Comparison of ENCODE assay signal across 8 mouse cellular contexts in the genomic region with DNA sequence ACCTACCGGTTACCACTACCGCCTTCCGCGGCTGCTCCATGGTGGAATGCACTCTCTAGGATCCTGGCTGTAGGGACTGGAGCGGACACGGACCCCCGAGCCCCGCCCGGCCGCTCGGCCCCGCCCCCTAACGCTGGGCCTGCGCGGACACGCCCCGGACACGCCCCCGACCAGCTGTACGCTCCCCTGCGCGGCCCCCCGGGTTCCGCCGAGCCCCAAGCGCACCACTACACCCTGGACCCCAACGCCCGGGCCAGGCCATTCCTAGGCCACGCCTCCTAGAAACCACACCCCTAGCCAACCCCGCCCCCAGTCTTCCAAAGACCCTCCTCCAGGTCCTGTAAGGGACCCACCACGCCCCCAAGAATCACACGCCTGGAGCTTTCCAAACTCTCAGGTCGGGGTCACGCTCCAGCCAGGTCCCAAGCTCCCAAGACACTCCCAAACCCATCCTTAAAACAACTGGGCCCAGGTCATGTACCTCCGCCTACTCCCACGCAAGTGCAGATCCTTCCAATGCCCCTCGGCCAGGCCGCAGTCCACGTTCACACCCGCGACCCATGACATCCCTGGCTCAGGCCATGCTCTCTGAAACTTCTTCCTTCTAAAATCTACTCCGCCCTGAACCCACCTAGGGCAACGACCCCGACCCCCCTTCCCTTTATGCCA. TPM values are rescaled to one million over a fixed set of nuclear protein-coding genes. Genes with fewer than 3 reads are reported as not detected.
DNase-seq lines count a peak whose midpoint lies in the region; ATAC-seq and TF ChIP-seq lines count a peak whose summit lies in the region.

No protein-coding gene starts in this region.

- peak; percentile 97 for ATAC-seq in embryonic facial prominence, embryonic 14.5 days (ENCODE audit: low read depth)
- ATAC-seq in limb, embryonic 14.5 days (ENCODE audit: low FRiP score, low read depth): peak; percentile 96
- peak; percentile 88 for ATAC-seq in midbrain, embryonic 16.5 days

- H3K36me3 ChIP-seq in embryonic facial prominence, embryonic 14.5 days (ENCODE audit: control insufficient read depth, insufficient read depth, low read length): peaks cover 24% of the 10 kb centered on the region
- H3K36me3 ChIP-seq in limb, embryonic 14.5 days (ENCODE audit: control insufficient read depth, insufficient read depth, low read length): peaks cover 19% of the 10 kb centered on the region
- H3K36me3 ChIP-seq in midbrain, embryonic 16.5 days (ENCODE audit: control insufficient read depth, insufficient read depth, low read length): 0 out of 2 replicates have a peak, but pooled peaks cover 3% of the 10 kb centered on the region

- no peak for TF ChIP-seq CTCF in bone marrow, adult 2 months (IDR thresholded peaks at IDR 0.05; ENCODE audit: control insufficient read depth, insufficient read depth, low read length)

- peak overlapping the region; percentile 88 for H3K4me2 ChIP-seq in embryonic facial prominence, embryonic 14.5 days (ENCODE audit: low read depth, low read length)
- peak overlapping the region; percentile 95 for H3K4me2 ChIP-seq in limb, embryonic 14.5 days (replicated peaks; ENCODE audit: low read depth, low read length, severe bottlenecking)
- peak overlapping the region; percentile 97 for H3K4me2 ChIP-seq in midbrain, embryonic 16.5 days (ENCODE audit: low read length)

- WGBS in bone marrow, adult 2 months: under 1% methylated on average over 44 of the region's 44 CpGs
- under 1% methylated on average over 22 of the region's 44 CpGs for WGBS in embryonic facial prominence, embryonic 14.5 days
- WGBS in limb, embryonic 14.5 days: under 1% methylated on average over 43 of the region's 44 CpGs
- 0% methylated on average over 28 of the region's 44 CpGs for whole genome bisulfite sequencing in midbrain, embryonic 16.5 days

- H3K9ac ChIP-seq in embryonic facial prominence, embryonic 14.5 days (ENCODE audit: low read depth, low read length): peak overlapping the region; percentile 85
- peak overlapping the region; percentile 83 for H3K9ac ChIP-seq in limb, embryonic 14.5 days (ENCODE audit: low read depth, low read length, severe bottlenecking)
- H3K9ac ChIP-seq in midbrain, embryonic 16.5 days (ENCODE audit: low read depth, low read length): peak overlapping the region; percentile 86

- peak overlapping the region; percentile 6; the same call in 1 of the 2 replicates for H3K27ac ChIP-seq in bone marrow, adult 2 months (ENCODE audit: control insufficient read depth, insufficient read depth, low read depth, low read length, poor library complexity)
- peak overlapping the region; percentile 74 for H3K27ac ChIP-seq in embryonic facial prominence, embryonic 14.5 days (replicated peaks; ENCODE audit: low read depth, low read length)
- H3K27ac ChIP-seq in limb, embryonic 14.5 days (replicated peaks; ENCODE audit: low read depth, low read length): peak overlapping the region; percentile 70
- peak overlapping the region; percentile 48; the same call in 1 of the 2 replicates for H3K27ac ChIP-seq in midbrain, embryonic 16.5 days (ENCODE audit: low read length)

- H3K9me3 ChIP-seq in embryonic facial prominence, embryonic 14.5 days (ENCODE audit: control insufficient read depth, low read length): no peaks in the 10 kb centered on the region
- H3K9me3 ChIP-seq in limb, embryonic 14.5 days (ENCODE audit: control insufficient read depth, low read length): no peaks in the 10 kb centered on the region
- H3K9me3 ChIP-seq in midbrain, embryonic 16.5 days (replicated peaks; ENCODE audit: control insufficient read depth, low read length, poor library complexity, severe bottlenecking): no peaks in the 10 kb centered on the region

- peak; percentile 26; the same call in 1 of the 2 replicates for TF ChIP-seq POLR2A in bone marrow, adult 2 months (IDR thresholded peaks at IDR 0.05; ENCODE audit: borderline replicate concordance, control insufficient read depth, low read depth, low read length)
- TF ChIP-seq POLR2A in limb, embryonic 14.5 days (IDR thresholded peaks at IDR 0.05; ENCODE audit: borderline replicate concordance, extremely low read depth, insufficient read depth, insufficient read length): peak; percentile 75; the same call in 1 of the 2 replicates

- peak; percentile 96 for DNase-seq in A20 (ENCODE audit: low read depth, low spot score)
- peak; percentile 97 for DNase-seq in embryonic facial prominence, embryonic 14.5 days (ENCODE audit: low spot score)
- peak; percentile 89 to 92 for DNase-seq in heart, adult 9 months (ENCODE audit: low spot score in 2 of 2)
- peak; percentile 98 for DNase-seq in kidney, adult 9 months
- DNase-seq in limb, embryonic 14.5 days (ENCODE audit: low spot score): peak; percentile 95
- peak; percentile 79 to 90 for DNase-seq in spleen, postnatal 10 days (ENCODE audit: low spot score in 2 of 2)

- no peaks in the 10 kb centered on the region for H3K27me3 ChIP-seq in embryonic facial prominence, embryonic 14.5 days (replicated peaks; ENCODE audit: control insufficient read depth, insufficient read depth, low read length)
- no peaks in the 10 kb centered on the region for H3K27me3 ChIP-seq in limb, embryonic 14.5 days (ENCODE audit: control insufficient read depth, insufficient read depth, low read length)
- H3K27me3 ChIP-seq in midbrain, embryonic 16.5 days (ENCODE audit: control insufficient read depth, insufficient read depth, low read depth, low read length): no peaks in the 10 kb centered on the region

- H3K4me3 ChIP-seq in bone marrow, adult 2 months (replicated peaks; ENCODE audit: control insufficient read depth, low read depth, low read length): peak overlapping the region; percentile 88
- peak overlapping the region; percentile 80 for H3K4me3 ChIP-seq in embryonic facial prominence, embryonic 14.5 days (ENCODE audit: low read depth, low read length)
- peak overlapping the region; percentile 80 for H3K4me3 ChIP-seq in limb, embryonic 14.5 days (replicated peaks; ENCODE audit: low read length)
- H3K4me3 ChIP-seq in midbrain, embryonic 16.5 days (ENCODE audit: low read depth, low read length): peak overlapping the region; percentile 79

- no peaks in the 10 kb centered on the region; the same call in 1 of the 2 replicates for H3K4me1 ChIP-seq in bone marrow, adult 2 months (ENCODE audit: control insufficient read depth, insufficient read depth, low read length)
- peaks cover 6% of the 10 kb centered on the region; the same call in 1 of the 2 replicates for H3K4me1 ChIP-seq in embryonic facial prominence, embryonic 14.5 days (ENCODE audit: control insufficient read depth, insufficient read depth, low read length)
- H3K4me1 ChIP-seq in limb, embryonic 14.5 days (ENCODE audit: control insufficient read depth, insufficient read depth, low read length): peaks cover 9% of the 10 kb centered on the region
- peaks cover 17% of the 10 kb centered on the region for H3K4me1 ChIP-seq in midbrain, embryonic 16.5 days (ENCODE audit: control insufficient read depth, insufficient read depth, low read length)

RNA-seq across cellular contexts. Expression of gene Pgpep1, which starts 0.5 kb away (rescaled TPM):
- polyA plus RNA-seq in bone marrow, adult 2 months (2011; ENCODE audit: insufficient read depth, insufficient read length, low replicate concordance, missing spikeins): 4.3 and 21.1 TPM in 2 replicates
- 59.8 and 62.7 TPM in 2 replicates for polyA plus RNA-seq in embryonic facial prominence, embryonic 14.5 days (2014; fragmentation: Nextera tagmentation; extraction: Ambion mirVana)
- 47.6 and 59.8 TPM in 2 replicates for polyA plus RNA-seq in limb, embryonic 14.5 days (2012; rRNA removed)
- 64.1 and 68.7 TPM in 2 replicates for polyA plus RNA-seq in limb, embryonic 14.5 days (2014; fragmentation: Nextera tagmentation; extraction: Ambion mirVana)
- polyA plus RNA-seq in midbrain, embryonic 16.5 days (2015; fragmentation: Nextera tagmentation; extraction: Ambion mirVana): 67.2 and 69.7 TPM in 2 replicates

RNA-seq across cellular contexts. Expression of gene Lsm4, which starts 13.3 kb away (rescaled TPM):
- 69.2 and 119 TPM in 2 replicates for polyA plus RNA-seq in bone marrow, adult 2 months (2011; ENCODE audit: insufficient read depth, insufficient read length, low replicate concordance, missing spikeins)
- polyA plus RNA-seq in embryonic facial prominence, embryonic 14.5 days (2014; fragmentation: Nextera tagmentation; extraction: Ambion mirVana): 199 and 223 TPM in 2 replicates
- 172 and 182 TPM in 2 replicates for polyA plus RNA-seq in limb, embryonic 14.5 days (2012; rRNA removed)
- 247 and 256 TPM in 2 replicates for polyA plus RNA-seq in limb, embryonic 14.5 days (2014; fragmentation: Nextera tagmentation; extraction: Ambion mirVana)
- 137 and 143 TPM in 2 replicates for polyA plus RNA-seq in midbrain, embryonic 16.5 days (2015; fragmentation: Nextera tagmentation; extraction: Ambion mirVana)

RNA-seq across cellular contexts. Expression of gene Gdf15, which starts 27.5 kb away (rescaled TPM):
- 3.1 TPM in 1 of 2 replicates, not detected in the other for polyA plus RNA-seq in bone marrow, adult 2 months (2011; ENCODE audit: insufficient read depth, insufficient read length, low replicate concordance, missing spikeins)
- polyA plus RNA-seq in embryonic facial prominence, embryonic 14.5 days (2014; fragmentation: Nextera tagmentation; extraction: Ambion mirVana): 0.28 and 0.29 TPM in 2 replicates
- 0.15 and 0.47 TPM in 2 replicates for polyA plus RNA-seq in limb, embryonic 14.5 days (2012; rRNA removed)
- 0.18 TPM in 1 of 2 replicates, not detected in the other for polyA plus RNA-seq in limb, embryonic 14.5 days (2014; fragmentation: Nextera tagmentation; extraction: Ambion mirVana)
- 0.35 and 0.39 TPM in 2 replicates for polyA plus RNA-seq in midbrain, embryonic 16.5 days (2015; fragmentation: Nextera tagmentation; extraction: Ambion mirVana)

RNA-seq across cellular contexts. Expression of gene Jund, which starts 39.0 kb away (rescaled TPM):
- 48.1 and 58.0 TPM in 2 replicates for polyA plus RNA-seq in bone marrow, adult 2 months (2011; ENCODE audit: insufficient read depth, insufficient read length, low replicate concordance, missing spikeins)
- polyA plus RNA-seq in embryonic facial prominence, embryonic 14.5 days (2014; fragmentation: Nextera tagmentation; extraction: Ambion mirVana): 103 and 121 TPM in 2 replicates
- 218 and 287 TPM in 2 replicates for polyA plus RNA-seq in limb, embryonic 14.5 days (2012; rRNA removed)
- 115 and 119 TPM in 2 replicates for polyA plus RNA-seq in limb, embryonic 14.5 days (2014; fragmentation: Nextera tagmentation; extraction: Ambion mirVana)
- polyA plus RNA-seq in midbrain, embryonic 16.5 days (2015; fragmentation: Nextera tagmentation; extraction: Ambion mirVana): 60.4 and 67.9 TPM in 2 replicates

RNA-seq across cellular contexts. Expression of gene Iqcn, which starts 43.5 kb away (rescaled TPM):
- polyA plus RNA-seq in bone marrow, adult 2 months (2011; ENCODE audit: insufficient read depth, insufficient read length, low replicate concordance, missing spikeins): 0.29 TPM in 1 of 2 replicates, not detected in the other
- polyA plus RNA-seq in embryonic facial prominence, embryonic 14.5 days (2014; fragmentation: Nextera tagmentation; extraction: Ambion mirVana): not detected in 2 replicates
- polyA plus RNA-seq in limb, embryonic 14.5 days (2012; rRNA removed): 0.04 and 0.08 TPM in 2 replicates
- 0.10 TPM in 1 of 2 replicates, not detected in the other for polyA plus RNA-seq in limb, embryonic 14.5 days (2014; fragmentation: Nextera tagmentation; extraction: Ambion mirVana)
- polyA plus RNA-seq in midbrain, embryonic 16.5 days (2015; fragmentation: Nextera tagmentation; extraction: Ambion mirVana): 0.06 TPM in 1 of 2 replicates, not detected in the other

Comparison
In these comparisons a context has a peak if more than half of its experiments do, and no peak if none do; other contexts are left out.
1. Peak in every context shown above with its lines: DNase-seq, ATAC-seq, H3K4me3 ChIP-seq and H3K27ac ChIP-seq.
2. H3K27ac ChIP-seq: peak in every context shown above with its lines; median percentile 74 in embryonic facial prominence, embryonic 14.5 days; 70 in limb, embryonic 14.5 days; 48 in midbrain, embryonic 16.5 days; 6 in bone marrow, adult 2 months.